18 mouse cellular contexts compared by ENCODE assay signal in the genomic region with DNA sequence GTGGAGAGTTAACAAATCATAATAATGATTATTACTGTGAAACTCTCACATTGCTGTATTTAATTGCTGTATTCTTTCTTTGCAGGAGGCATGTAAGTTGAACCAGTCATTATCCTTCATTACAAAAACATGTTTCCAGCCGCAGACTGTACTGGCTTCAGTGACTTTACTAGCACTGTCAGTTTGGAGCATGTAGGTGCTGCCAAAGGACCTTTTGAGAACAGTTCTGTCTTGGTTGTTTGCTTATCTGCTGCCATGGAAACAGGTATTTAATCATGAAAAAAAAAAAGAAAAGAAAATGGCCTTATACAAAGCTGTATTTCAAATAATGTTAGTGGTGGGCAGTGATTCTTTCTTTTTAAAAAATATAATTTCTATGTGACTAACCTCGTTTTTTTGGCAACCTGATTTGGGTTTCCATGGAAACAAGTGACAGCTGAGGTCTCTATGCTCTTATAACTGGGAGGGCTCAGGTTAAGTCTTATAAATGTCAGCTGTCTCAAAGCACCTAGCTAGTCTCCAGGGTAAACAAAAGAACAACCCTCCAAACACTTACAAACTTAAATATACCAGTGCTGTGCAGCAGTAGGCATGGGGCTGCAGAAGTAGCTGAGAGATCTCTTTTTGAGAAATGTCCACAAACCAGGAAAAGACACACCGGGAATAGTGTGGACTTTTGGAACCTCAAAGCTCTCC.
DNase-seq lines count a peak whose midpoint lies in the region; ATAC-seq and TF ChIP-seq lines count a peak whose summit lies in the region.
"Had no signal": no experiment of that assay in that cellular context is flagged by ENCODE, and none has a peak within 500 bp of the region (broad histone marks: within the 10 kb centered on the region; RNA-seq: fewer than 3 reads in every experiment).

No protein-coding gene starts in this region.

- TF ChIP-seq CTCF in kidney, postnatal 0 days (IDR thresholded peaks at IDR 0.05; ENCODE audit: low read depth) = no peak
- TF ChIP-seq CTCF in hindbrain, postnatal 0 days (IDR thresholded peaks at IDR 0.05; ENCODE audit: low read depth) = no peak

- peak; percentile 4 for DNase-seq in kidney, postnatal 0 days (ENCODE audit: low spot score)
- DNase-seq in kidney, postnatal 25 days = no peak
- peak; percentile 17 for DNase-seq in Muller cell, postnatal 12 days (ENCODE audit: inconsistent ontology term)
- DNase-seq in brain, adult 2 months (ENCODE audit: low read depth, low spot score) = peak; percentile 10
- DNase-seq in hindbrain, postnatal 0 days (ENCODE audit: low spot score) = peak; percentile 27
- no peak for DNase-seq in cerebellum, adult 9-10 months
- DNase-seq in adrenal gland, adult 8-10 months = no peak
- DNase-seq: cerebellum, adult 11 months; cerebellum, postnatal 25 days; liver, embryonic 13.5 days; spleen, adult 18-20 months had no signal

- H3K27me3 ChIP-seq in kidney, postnatal 0 days (ENCODE audit: insufficient read depth, low read length) = no peaks in the 10 kb centered on the region
- no peaks in the 10 kb centered on the region for H3K27me3 ChIP-seq in hindbrain, postnatal 0 days (ENCODE audit: insufficient read depth, low read length)
- H3K27me3 ChIP-seq: embryonic facial prominence, embryonic 12.5 days; heart, embryonic 12.5 days; kidney, embryonic 15.5 days; liver, embryonic 13.5 days; neural tube, embryonic 12.5 days had no signal

- no peaks in the 10 kb centered on the region for H3K4me1 ChIP-seq in kidney, postnatal 0 days (replicated peaks; ENCODE audit: insufficient read depth, low read length)
- H3K4me1 ChIP-seq in hindbrain, postnatal 0 days (ENCODE audit: insufficient read depth, low read length) = 0 out of 2 replicates have a peak, but pooled peaks cover 4% of the 10 kb centered on the region
- H3K4me1 ChIP-seq: heart, embryonic 12.5 days; kidney, embryonic 15.5 days; liver, embryonic 13.5 days; neural tube, embryonic 12.5 days had no signal

- H3K4me3 ChIP-seq in kidney, postnatal 0 days (replicated peaks; ENCODE audit: low read depth, low read length) = no peak overlapping the region
- no peak overlapping the region for H3K4me3 ChIP-seq in hindbrain, postnatal 0 days (ENCODE audit: low read length)
- H3K4me3 ChIP-seq: embryonic facial prominence, embryonic 12.5 days; heart, embryonic 12.5 days; kidney, embryonic 15.5 days; layer of hippocampus, adult 2 months; liver, embryonic 13.5 days; neural tube, embryonic 12.5 days had no signal

- H3K9me3 ChIP-seq in kidney, postnatal 0 days (replicated peaks; ENCODE audit: low read length) = no peaks in the 10 kb centered on the region
- H3K9me3 ChIP-seq in hindbrain, postnatal 0 days (ENCODE audit: low read length) = no peaks in the 10 kb centered on the region
- H3K9me3 ChIP-seq: embryonic facial prominence, embryonic 12.5 days; heart, embryonic 12.5 days; kidney, embryonic 15.5 days; liver, embryonic 13.5 days; neural tube, embryonic 12.5 days had no signal

- ATAC-seq in kidney, postnatal 0 days (replicated peaks; ENCODE audit: low FRiP score, low read depth) = no peak
- no peak; the same call in 1 of the 2 replicates for ATAC-seq in hindbrain, postnatal 0 days
- ATAC-seq: intestine, embryonic 16.5 days had no signal

- H3K4me2 ChIP-seq in kidney, postnatal 0 days (ENCODE audit: low read length) = no peak overlapping the region
- no peak overlapping the region for H3K4me2 ChIP-seq in hindbrain, postnatal 0 days (ENCODE audit: low read depth, low read length)
- H3K4me2 ChIP-seq: embryonic facial prominence, embryonic 12.5 days; heart, embryonic 12.5 days; kidney, embryonic 15.5 days; liver, embryonic 13.5 days; neural tube, embryonic 12.5 days had no signal

- H3K27ac ChIP-seq in kidney, postnatal 0 days = no peak overlapping the region
- H3K27ac ChIP-seq in hindbrain, postnatal 0 days = no peak overlapping the region
- H3K27ac ChIP-seq: embryonic facial prominence, embryonic 12.5 days; kidney, embryonic 15.5 days; layer of hippocampus, adult 2 months; liver, embryonic 13.5 days; macrophage; neural tube, embryonic 12.5 days had no signal

- 46% methylated on average over 3 of the region's 3 CpGs for WGBS in kidney, postnatal 0 days
- 43% methylated on average over 3 of the region's 3 CpGs for WGBS in hindbrain, postnatal 0 days

- H3K9ac ChIP-seq in kidney, postnatal 0 days (ENCODE audit: low read depth, low read length) = no peak overlapping the region
- no peak overlapping the region for H3K9ac ChIP-seq in hindbrain, postnatal 0 days (replicated peaks; ENCODE audit: low read length)
- H3K9ac ChIP-seq: embryonic facial prominence, embryonic 12.5 days; heart, embryonic 12.5 days; kidney, embryonic 15.5 days; liver, embryonic 13.5 days; neural tube, embryonic 12.5 days had no signal

- H3K36me3 ChIP-seq in kidney, postnatal 0 days (ENCODE audit: insufficient read depth, low read length) = no peaks in the 10 kb centered on the region
- no peaks in the 10 kb centered on the region for H3K36me3 ChIP-seq in hindbrain, postnatal 0 days (ENCODE audit: insufficient read depth, low read length)
- H3K36me3 ChIP-seq: embryonic facial prominence, embryonic 12.5 days; heart, embryonic 12.5 days; kidney, embryonic 15.5 days; liver, embryonic 13.5 days; neural tube, embryonic 12.5 days had no signal

Comparison
In these comparisons a context has a peak if more than half of its experiments do, and no peak if none do; other contexts are left out.
1. DNase-seq: peak in kidney, postnatal 0 days (single experiment), Muller cell, postnatal 12 days (single experiment), brain, adult 2 months (single experiment) and hindbrain, postnatal 0 days (single experiment); none in kidney, postnatal 25 days (0 of 2), cerebellum, adult 9-10 months (single experiment) and adrenal gland, adult 8-10 months (single experiment).